In the genomic region with DNA sequence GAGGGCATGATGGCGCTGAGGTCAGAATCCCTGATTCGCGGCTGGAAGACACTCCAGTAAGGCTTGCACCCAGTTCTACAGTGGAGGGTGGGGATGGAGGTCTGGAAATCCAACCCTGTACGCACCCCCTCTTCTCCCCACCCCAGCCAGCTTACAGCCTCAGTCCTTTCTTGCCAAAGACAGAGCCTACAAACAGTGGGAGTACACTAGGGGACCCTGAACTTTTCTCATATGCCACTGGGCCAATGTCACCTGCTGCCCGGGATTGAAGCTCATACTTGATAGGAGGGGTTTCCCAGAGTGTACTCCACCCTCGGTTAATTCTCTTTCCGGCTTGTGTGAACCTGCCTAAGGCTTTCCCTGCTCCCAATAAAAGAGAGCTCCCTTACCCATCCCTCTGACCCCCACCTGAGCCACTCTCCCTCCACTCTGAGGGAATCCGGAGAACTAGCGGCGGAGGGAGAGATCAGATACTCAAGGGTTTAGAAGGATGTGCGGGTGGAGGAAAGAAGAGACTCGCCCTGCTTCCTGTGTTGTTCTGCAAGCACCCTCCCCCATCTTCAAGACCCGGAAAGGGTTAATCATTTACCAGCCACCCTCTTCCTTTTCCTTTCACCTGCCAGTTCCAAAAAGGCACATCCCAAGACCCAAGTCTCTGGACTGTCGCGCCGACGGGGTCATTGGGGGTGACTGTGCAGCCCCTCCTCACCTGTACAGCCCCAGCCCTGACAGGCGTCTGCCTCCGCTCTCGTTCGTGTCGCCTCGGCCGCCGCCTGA, we compare ENCODE assay signal across 23 mouse cellular contexts. TPM values are rescaled to one million over a fixed set of nuclear protein-coding genes. Genes with fewer than 3 reads are reported as not detected.
DNase-seq lines count a peak whose midpoint lies in the region; ATAC-seq lines count a peak whose summit lies in the region.
"Had no signal": no experiment of that assay in that cellular context is flagged by ENCODE, and none has a peak within 500 bp of the region (broad histone marks: within the 10 kb centered on the region; RNA-seq: fewer than 3 reads in every experiment).

No protein-coding gene starts in this region.

- no peak overlapping the region for H3K9ac ChIP-seq in kidney, embryonic 14.5 days (ENCODE audit: low read depth, low read length)
- H3K9ac ChIP-seq in neural tube, embryonic 15.5 days (replicated peaks) = no peak overlapping the region
- H3K9ac ChIP-seq: heart, embryonic 12.5 days; liver, embryonic 15.5 days; midbrain, embryonic 13.5 days had no signal

- no peaks in the 10 kb centered on the region for H3K4me1 ChIP-seq in kidney, embryonic 14.5 days (ENCODE audit: control insufficient read depth, insufficient read depth, low read length)
- H3K4me1 ChIP-seq in neural tube, embryonic 15.5 days = no peaks in the 10 kb centered on the region
- peaks cover 6% of the 10 kb centered on the region for H3K4me1 ChIP-seq in embryonic facial prominence, embryonic 10.5 days
- H3K4me1 ChIP-seq: liver, embryonic 15.5 days; midbrain, embryonic 13.5 days had no signal

- WGBS in kidney, embryonic 14.5 days = under 1% methylated on average over 25 of the region's 25 CpGs
- WGBS in neural tube, embryonic 15.5 days = under 1% methylated on average over 25 of the region's 25 CpGs
- WGBS in embryonic facial prominence, embryonic 10.5 days = 1% methylated on average over 25 of the region's 25 CpGs

- peaks cover 97% of the 10 kb centered on the region for H3K27me3 ChIP-seq in kidney, embryonic 14.5 days (ENCODE audit: control insufficient read depth, insufficient read depth, low read length)
- peaks cover 93% of the 10 kb centered on the region for H3K27me3 ChIP-seq in neural tube, embryonic 15.5 days (replicated peaks)
- H3K27me3 ChIP-seq in embryonic facial prominence, embryonic 10.5 days (replicated peaks; ENCODE audit: low read depth, poor library complexity, severe bottlenecking) = peaks cover 100% of the 10 kb centered on the region

- H3K36me3 ChIP-seq in kidney, embryonic 14.5 days (ENCODE audit: control insufficient read depth, insufficient read depth, low read length) = no peaks in the 10 kb centered on the region
- no peaks in the 10 kb centered on the region for H3K36me3 ChIP-seq in neural tube, embryonic 15.5 days
- no peaks in the 10 kb centered on the region for H3K36me3 ChIP-seq in embryonic facial prominence, embryonic 10.5 days (replicated peaks)
- H3K36me3 ChIP-seq: heart, embryonic 12.5 days; liver, embryonic 15.5 days; midbrain, embryonic 13.5 days had no signal

- H3K4me3 ChIP-seq in kidney, embryonic 14.5 days (ENCODE audit: low read length) = peak overlapping the region; percentile 6; the same call in 1 of the 2 replicates
- no peak overlapping the region for H3K4me3 ChIP-seq in neural tube, embryonic 15.5 days (replicated peaks)
- no peak overlapping the region for H3K4me3 ChIP-seq in embryonic facial prominence, embryonic 10.5 days
- H3K4me3 ChIP-seq: heart, embryonic 12.5 days; liver, embryonic 15.5 days; midbrain, embryonic 13.5 days had no signal

- no peak for DNase-seq in kidney, postnatal 14 days
- peak; percentile 54 for DNase-seq in neural tube, embryonic 10.5 days (ENCODE audit: extremely low spot score, low spot score)
- DNase-seq in embryonic facial prominence, embryonic 10.5 days (ENCODE audit: low spot score) = peak; percentile 33
- peak; percentile 66 for DNase-seq in yolk sac, embryonic 10.5 days (ENCODE audit: low spot score)
- DNase-seq in spleen, adult 18-20 months = no peak
- DNase-seq: cerebellum, adult 18-20 months; cerebellum, postnatal 25 days; embryo, embryonic 11 days; heart, postnatal 14 days; kidney, postnatal 25 days; layer of hippocampus, adult 9-11 months; right cerebral cortex, postnatal 25 days; thymus, postnatal 14 days had no signal

- H3K4me2 ChIP-seq in kidney, embryonic 14.5 days (replicated peaks; ENCODE audit: low read depth, low read length) = no peak overlapping the region
- H3K4me2 ChIP-seq in neural tube, embryonic 15.5 days = no peak overlapping the region
- H3K4me2 ChIP-seq: heart, embryonic 12.5 days; liver, embryonic 15.5 days; midbrain, embryonic 13.5 days had no signal

- no peak overlapping the region for H3K27ac ChIP-seq in kidney, embryonic 14.5 days (ENCODE audit: low read depth, low read length)
- no peak overlapping the region for H3K27ac ChIP-seq in neural tube, embryonic 15.5 days (replicated peaks)
- no peak overlapping the region for H3K27ac ChIP-seq in embryonic facial prominence, embryonic 10.5 days (replicated peaks)
- H3K27ac ChIP-seq: hindbrain, postnatal 0 days; liver, embryonic 15.5 days; midbrain, embryonic 13.5 days had no signal

- no peaks in the 10 kb centered on the region for H3K9me3 ChIP-seq in kidney, embryonic 14.5 days (ENCODE audit: control insufficient read depth, low read length)
- no peaks in the 10 kb centered on the region for H3K9me3 ChIP-seq in neural tube, embryonic 15.5 days (replicated peaks)
- no peaks in the 10 kb centered on the region for H3K9me3 ChIP-seq in embryonic facial prominence, embryonic 10.5 days
- H3K9me3 ChIP-seq: heart, embryonic 12.5 days; liver, embryonic 15.5 days; midbrain, embryonic 13.5 days had no signal

- ATAC-seq in kidney, embryonic 14.5 days (ENCODE audit: low FRiP score, low TSS enrichment) = no peak
- no peak for ATAC-seq in neural tube, embryonic 15.5 days (ENCODE audit: low FRiP score)
- ATAC-seq: hindbrain, postnatal 0 days; lung, postnatal 0 days; midbrain, embryonic 13.5 days had no signal

RNA-seq across cellular contexts. Expression of a gene that starts 21.4 kb away (rescaled TPM):
- not detected in 2 replicates for polyA plus RNA-seq in kidney, embryonic 14.5 days (2014; fragmentation: Nextera tagmentation; extraction: Ambion mirVana)
- 0.15 and 1.9 TPM in 2 replicates for polyA plus RNA-seq in neural tube, embryonic 15.5 days (2015; fragmentation: Nextera tagmentation; extraction: Ambion mirVana)
- not detected in 2 replicates for polyA plus RNA-seq in embryonic facial prominence, embryonic 10.5 days (2016; fragmentation: Nextera tagmentation; extraction: Ambion mirVana)
- polyA plus RNA-seq: forebrain, embryonic 11.5 days; heart, embryonic 12.5 days; hindbrain, postnatal 0 days; limb, embryonic 14.5 days; liver, embryonic 15.5 days; lung, postnatal 0 days; midbrain, embryonic 13.5 days; neural tube, embryonic 14.5 days had no signal

RNA-seq across cellular contexts. Expression of a gene that starts 39.1 kb away (rescaled TPM):
- not detected in 2 replicates for polyA plus RNA-seq in kidney, embryonic 14.5 days (2014; fragmentation: Nextera tagmentation; extraction: Ambion mirVana)
- 0.23 and 0.46 TPM in 2 replicates for polyA plus RNA-seq in neural tube, embryonic 15.5 days (2015; fragmentation: Nextera tagmentation; extraction: Ambion mirVana)
- not detected in 2 replicates for polyA plus RNA-seq in embryonic facial prominence, embryonic 10.5 days (2016; fragmentation: Nextera tagmentation; extraction: Ambion mirVana)
- polyA plus RNA-seq: forebrain, embryonic 11.5 days; heart, embryonic 12.5 days; liver, embryonic 15.5 days had no signal

Comparison
In these comparisons a context has a peak if more than half of its experiments do, and no peak if none do; other contexts are left out.
1. DNase-seq: peak in neural tube, embryonic 10.5 days (single experiment), embryonic facial prominence, embryonic 10.5 days (single experiment) and yolk sac, embryonic 10.5 days (single experiment); none in kidney, postnatal 14 days (single experiment) and spleen, adult 18-20 months (0 of 2).